Mouse (Mus musculus) liver (tissue): ENCODE data around the gene Atp2a3.

ENCODE experiments used
- DNase-seq: peaks from one replicate; pipeline ENCODE4 v3.0.0-alpha.2; 2020; ENCODE audit warnings: mixed read lengths

Atp2a3 gene

GRCm38 (mm10) chr11:73007698-73008481 is 46.9 kb downstream of the Atp2a3 start:
- peak; percentile 46 for DNase-seq

- no peak for DNase-seq
Measured at GRCm38 (mm10) chr11:73008826-73009225, 47.9 kb downstream of the Atp2a3 start.

- no peak for DNase-seq
Measured at GRCm38 (mm10) chr11:73009531-73010274, 48.7 kb downstream of the Atp2a3 start.

GRCm38 (mm10) chr11:73013981-73014380 is 53.0 kb downstream of the Atp2a3 start:
- DNase-seq: no peak

GRCm38 (mm10) chr11:73014831-73015344 is 53.9 kb downstream of the Atp2a3 start:
- DNase-seq: no peak

GRCm38 (mm10) chr11:73015391-73016102 is 54.6 kb downstream of the Atp2a3 start:
- DNase-seq: no peak

GRCm38 (mm10) chr11:73016103-73016420 is 55.1 kb downstream of the Atp2a3 start:
- no peak for DNase-seq

GRCm38 (mm10) chr11:73018471-73019146 is 57.6 kb downstream of the Atp2a3 start, which contains the start of gene Camkk1:
TSS of gene Camkk1 (plus strand) at chr11:73019008.
- peak; percentile 90 for DNase-seq

GRCm38 (mm10) chr11:73019147-73019795 is 58.3 kb downstream of the Atp2a3 start:
- peak; percentile 26 for DNase-seq

- DNase-seq: no peak
Measured at GRCm38 (mm10) chr11:73020953-73021800, 60.2 kb downstream of the Atp2a3 start.

- DNase-seq: no peak
Measured at GRCm38 (mm10) chr11:73023099-73023498, 62.1 kb downstream of the Atp2a3 start.

GRCm38 (mm10) chr11:73023827-73024226 is 62.9 kb downstream of the Atp2a3 start:
- no peak for DNase-seq

- peak; percentile 60 for DNase-seq
Measured at GRCm38 (mm10) chr11:73024236-73024904, 63.4 kb downstream of the Atp2a3 start.

GRCm38 (mm10) chr11:73026961-73027360 is 66.0 kb downstream of the Atp2a3 start:
- no peak for DNase-seq

GRCm38 (mm10) chr11:73030821-73031498 is 70.0 kb downstream of the Atp2a3 start:
- peak; percentile 85 for DNase-seq

- no peak for DNase-seq
Measured at GRCm38 (mm10) chr11:73031536-73031935, 70.6 kb downstream of the Atp2a3 start.

- no peak for DNase-seq
Measured at GRCm38 (mm10) chr11:73036077-73036476, 75.1 kb downstream of the Atp2a3 start.

- DNase-seq: no peak
Measured at GRCm38 (mm10) chr11:73036889-73037288, 75.9 kb downstream of the Atp2a3 start.

- no peak for DNase-seq
Measured at GRCm38 (mm10) chr11:73037691-73038090, 76.7 kb downstream of the Atp2a3 start.
